Mouse (Mus musculus): ENCODE measurements at regions not wholly inside any gene's neighbourhood (a gene's known extent, or its start where the extent isn't known, plus 50 kb on each side); places are given as distances from the start of the nearest gene placed in this dataset.

DNA sequence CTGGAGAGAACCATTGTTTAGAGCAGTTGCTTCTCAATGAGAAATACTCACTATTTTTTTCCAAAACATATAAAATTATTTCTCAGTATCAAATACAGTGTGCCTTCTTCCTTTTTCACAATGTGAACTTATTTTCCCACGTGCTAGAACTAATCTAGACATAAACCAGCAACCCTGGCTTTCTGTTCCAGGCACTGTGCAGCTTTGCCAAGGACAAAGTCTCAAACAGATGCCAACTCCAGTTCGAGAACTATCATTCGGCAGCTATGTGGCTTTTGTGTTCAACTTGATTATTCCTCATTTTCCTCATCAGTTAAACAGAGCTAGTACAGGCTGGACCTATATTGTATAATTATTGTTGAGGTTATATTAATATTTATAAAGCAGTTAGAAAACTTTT lies 116.2 kb downstream of the Rpl36a-ps1 start:
- Histone ChIP-seq H3K27ac (replicated peaks) (no peak overlapping the region), H3K27me3 (ENCODE audit: low read depth, poor library complexity, severe bottlenecking) (no peaks in the 10 kb centered on the region), H3K9me3 (replicated peaks) (no peaks in the 10 kb centered on the region), H3K4me3 (no peak overlapping the region), H3K4me1 (no peaks in the 10 kb centered on the region), H3K36me3 (no peaks in the 10 kb centered on the region)
- 87% methylated on average over 3 of the region's 3 CpGs for WGBS
- no peak for DNase-seq (ENCODE audit: low spot score)

DNA sequence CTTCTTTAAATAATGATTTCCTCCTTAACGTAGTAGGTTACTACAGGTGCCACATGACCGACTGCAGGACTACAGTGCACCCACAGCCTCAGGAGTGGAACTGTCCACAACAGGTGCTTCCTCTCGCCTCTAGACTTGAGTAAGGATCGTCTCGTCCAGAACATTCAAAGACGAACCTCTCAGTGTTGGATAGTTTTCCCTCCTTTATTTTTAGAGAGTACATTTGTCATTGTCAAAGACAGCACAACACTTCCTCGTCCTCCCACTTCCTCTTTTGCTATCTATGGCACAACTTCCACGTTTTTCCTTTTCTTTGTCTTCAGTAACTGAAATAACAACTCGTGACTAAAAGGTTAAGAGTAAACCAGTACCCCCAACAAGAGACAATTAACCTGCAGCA lies 120.7 kb downstream of the Rpl36a-ps1 start:
- H3K27me3 ChIP-seq (ENCODE audit: low read depth, poor library complexity, severe bottlenecking) = no peaks in the 10 kb centered on the region
- WGBS = 91% methylated on average over 9 of the region's 9 CpGs
- H3K9me3 ChIP-seq (replicated peaks) = no peaks in the 10 kb centered on the region
- H3K27ac ChIP-seq (replicated peaks) = no peak overlapping the region
- no peaks in the 10 kb centered on the region for H3K36me3 ChIP-seq
- no peak overlapping the region for H3K4me3 ChIP-seq
- DNase-seq (ENCODE audit: low spot score) = no peak
- H3K4me1 ChIP-seq = no peaks in the 10 kb centered on the region

DNA sequence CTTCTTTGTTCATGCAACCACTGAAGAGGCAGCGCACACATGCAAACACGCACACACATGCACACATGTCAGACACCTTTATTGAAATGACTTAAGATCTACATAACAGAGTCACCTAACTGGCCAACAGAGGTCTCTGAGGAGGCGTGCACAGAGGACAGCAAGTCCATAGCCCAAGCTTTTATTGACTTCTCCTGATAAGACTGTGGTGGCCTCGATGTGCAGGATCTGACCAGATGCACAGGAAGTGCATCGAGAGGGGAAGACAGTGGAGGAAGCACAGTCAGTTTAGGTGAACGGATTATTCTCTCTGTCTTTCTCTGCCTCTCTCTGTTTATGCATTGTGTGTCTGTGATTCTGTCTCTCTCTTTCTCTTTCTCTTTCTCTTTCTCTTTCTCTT lies 124.2 kb downstream of the Rpl36a-ps1 start:
- 94% methylated on average over 6 of the region's 6 CpGs for WGBS
- H3K27me3 ChIP-seq (ENCODE audit: low read depth, poor library complexity, severe bottlenecking) = no peaks in the 10 kb centered on the region
- H3K4me3 ChIP-seq = no peak overlapping the region
- no peaks in the 10 kb centered on the region for H3K36me3 ChIP-seq
- no peak overlapping the region for H3K27ac ChIP-seq (replicated peaks)
- no peaks in the 10 kb centered on the region for H3K4me1 ChIP-seq
- DNase-seq (ENCODE audit: low spot score) = no peak
- no peaks in the 10 kb centered on the region for H3K9me3 ChIP-seq (replicated peaks)

GRCm38 (mm10) chr14:98866880-98867279 lies 127.2 kb downstream of the Rpl36a-ps1 start:
- Histone ChIP-seq H3K9me3 (replicated peaks) (no peaks in the 10 kb centered on the region), H3K4me3 (no peak overlapping the region), H3K4me1 (peaks cover 5% of the 10 kb centered on the region; the same call in 1 of the 2 replicates), H3K36me3 (no peaks in the 10 kb centered on the region), H3K27ac (replicated peaks) (no peak overlapping the region), H3K27me3 (ENCODE audit: low read depth, poor library complexity, severe bottlenecking) (no peaks in the 10 kb centered on the region)
- DNase-seq (ENCODE audit: low spot score) = no peak

GRCm38 (mm10) chr14:98864001-98864400 lies 130.1 kb downstream of the Rpl36a-ps1 start:
- Histone ChIP-seq H3K4me3 (no peak overlapping the region), H3K27me3 (ENCODE audit: low read depth, poor library complexity, severe bottlenecking) (no peaks in the 10 kb centered on the region)
- WGBS = 93% methylated on average over 6 of the region's 6 CpGs

DNA sequence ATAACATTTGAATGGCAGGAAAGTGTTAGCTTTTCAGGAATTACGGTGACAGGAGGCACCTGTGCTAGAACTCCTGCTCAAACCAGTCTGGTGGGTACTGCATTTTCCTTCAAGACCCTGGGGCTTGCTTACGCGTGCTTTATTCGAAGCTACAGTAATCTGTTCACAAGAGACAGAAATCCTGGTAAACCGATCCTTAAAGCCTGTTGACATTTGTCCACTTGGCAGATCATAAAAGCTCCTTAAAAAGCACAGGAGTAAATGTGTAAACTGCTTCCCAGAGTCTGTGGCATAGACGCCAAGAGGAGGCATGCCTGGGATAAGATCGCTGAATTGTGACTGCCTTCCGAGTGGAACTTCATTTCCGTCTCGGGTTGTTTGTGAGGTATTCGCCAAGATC lies 130.5 kb downstream of the Rpl36a-ps1 start:
- Histone ChIP-seq H3K9me3 (replicated peaks) (no peaks in the 10 kb centered on the region), H3K4me3 (no peak overlapping the region), H3K27me3 (ENCODE audit: low read depth, poor library complexity, severe bottlenecking) (no peaks in the 10 kb centered on the region), H3K36me3 (no peaks in the 10 kb centered on the region), H3K4me1 (peaks cover 6% of the 10 kb centered on the region; the same call in 1 of the 2 replicates), H3K27ac (replicated peaks) (no peak overlapping the region)
- 89% methylated on average over 11 of the region's 11 CpGs for WGBS
- DNase-seq (ENCODE audit: low spot score) = no peak

More at GRCm38 (mm10) chr14:98864001-98864400, 130.1 kb downstream of the Rpl36a-ps1 start:
- Histone ChIP-seq H3K4me1 (peaks cover 6% of the 10 kb centered on the region; the same call in 1 of the 2 replicates), H3K9me3 (replicated peaks) (no peaks in the 10 kb centered on the region), H3K27ac (replicated peaks) (no peak overlapping the region), H3K36me3 (no peaks in the 10 kb centered on the region)
- DNase-seq (ENCODE audit: low spot score) = no peak

DNA sequence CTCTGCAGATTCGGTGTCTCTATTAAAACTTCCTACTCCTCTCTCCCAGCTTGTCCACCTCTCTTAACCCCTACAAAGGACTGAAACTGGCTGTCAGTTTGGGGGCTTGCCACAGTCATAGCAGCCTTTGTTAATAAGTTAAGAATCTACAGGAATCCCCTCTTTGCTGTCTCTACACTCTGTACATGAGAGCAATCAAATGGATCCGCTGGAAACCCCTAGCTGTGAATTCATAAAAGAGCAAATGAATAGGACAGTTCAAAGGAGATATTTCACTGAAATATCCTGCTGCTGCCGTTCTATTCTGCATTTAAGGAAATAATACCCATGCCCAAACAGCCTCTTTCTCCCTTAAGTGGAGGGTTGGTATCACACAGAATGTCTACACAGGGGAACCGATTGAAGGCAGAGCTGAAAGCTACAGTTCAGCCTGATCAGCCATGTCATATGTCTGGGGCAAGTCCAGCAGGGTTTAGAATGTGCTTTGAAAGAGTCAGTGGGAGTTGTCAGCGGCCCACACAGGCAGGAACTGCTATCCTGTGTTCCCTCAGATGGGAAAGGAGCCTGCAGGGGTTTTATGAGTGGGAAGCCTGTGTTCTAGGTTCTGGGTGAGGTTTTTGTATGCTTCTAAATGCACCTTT lies 131.9 kb downstream of the Rpl36a-ps1 start:
- no peaks in the 10 kb centered on the region for H3K9me3 ChIP-seq (replicated peaks)
- WGBS = 63% methylated on average over 5 of the region's 5 CpGs
- H3K4me1 ChIP-seq = peaks cover 6% of the 10 kb centered on the region; the same call in 1 of the 2 replicates
- H3K27me3 ChIP-seq (ENCODE audit: low read depth, poor library complexity, severe bottlenecking) = no peaks in the 10 kb centered on the region
- no peak overlapping the region for H3K27ac ChIP-seq (replicated peaks)
- no peak overlapping the region for H3K4me3 ChIP-seq
- no peak for DNase-seq (ENCODE audit: low spot score)
- no peaks in the 10 kb centered on the region for H3K36me3 ChIP-seq

- H3K4me1 ChIP-seq = peaks cover 6% of the 10 kb centered on the region; the same call in 1 of the 2 replicates
- H3K4me3 ChIP-seq = no peak overlapping the region
- no peaks in the 10 kb centered on the region for H3K9me3 ChIP-seq (replicated peaks)
- H3K27ac ChIP-seq (replicated peaks) = no peak overlapping the region
- 84% methylated on average over 7 of the region's 7 CpGs for WGBS
- no peaks in the 10 kb centered on the region for H3K36me3 ChIP-seq
- DNase-seq (ENCODE audit: low spot score) = no peak
- H3K27me3 ChIP-seq (ENCODE audit: low read depth, poor library complexity, severe bottlenecking) = no peaks in the 10 kb centered on the region
Observed at GRCm38 (mm10) chr14:98858801-98859200, 135.3 kb downstream of the Rpl36a-ps1 start.

DNA sequence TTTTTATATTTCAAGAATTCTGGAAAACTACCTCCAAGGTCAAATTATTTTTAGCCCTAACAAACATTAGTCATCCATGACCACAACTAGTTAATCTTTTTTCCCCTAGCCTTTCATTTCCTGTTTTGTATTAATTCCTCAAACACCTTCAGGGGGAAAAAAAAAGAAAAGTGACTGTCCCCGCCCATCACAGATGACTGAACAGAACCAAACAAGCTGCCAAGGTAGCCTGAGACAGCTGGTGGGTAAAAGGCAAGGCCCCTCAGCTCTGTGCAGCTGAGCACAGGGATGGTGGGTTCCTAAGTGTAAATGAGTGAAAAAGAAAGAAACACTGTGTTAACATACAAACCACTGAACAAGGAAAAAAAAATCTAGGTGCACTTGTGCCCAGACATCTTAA lies 145.6 kb downstream of the Rpl36a-ps1 start:
- no peaks in the 10 kb centered on the region; the same call in 1 of the 2 replicates for H3K4me1 ChIP-seq
- H3K4me3 ChIP-seq = no peak overlapping the region
- no peaks in the 10 kb centered on the region for H3K9me3 ChIP-seq (replicated peaks)
- H3K27me3 ChIP-seq (ENCODE audit: low read depth, poor library complexity, severe bottlenecking) = no peaks in the 10 kb centered on the region
- 73% methylated on average over 1 of the region's 1 CpGs for WGBS
- H3K36me3 ChIP-seq = no peaks in the 10 kb centered on the region
- no peak for DNase-seq (ENCODE audit: low spot score)
- no peak overlapping the region for H3K27ac ChIP-seq (replicated peaks)

DNA sequence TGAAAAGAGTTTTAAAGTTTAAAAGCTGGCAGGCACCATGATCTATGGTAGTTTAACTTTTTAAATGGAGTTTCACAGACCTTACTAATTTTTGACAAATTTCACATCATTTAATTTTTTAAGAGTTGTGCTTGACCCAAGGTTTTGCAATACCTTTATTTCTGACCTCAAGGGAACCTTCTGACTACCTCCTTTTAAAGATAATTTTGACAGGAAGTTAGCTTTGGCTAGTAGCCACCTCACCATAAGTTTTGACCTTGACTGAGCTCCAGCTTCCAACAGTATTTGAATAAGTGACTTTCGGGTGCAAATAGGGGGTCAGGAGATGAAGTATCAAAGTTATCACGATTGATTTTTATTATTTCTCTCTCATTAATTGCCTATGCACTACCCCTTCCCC lies 149.9 kb downstream of the Rpl36a-ps1 start:
- H3K4me1 ChIP-seq = no peaks in the 10 kb centered on the region
- H3K4me3 ChIP-seq = no peak overlapping the region
- H3K36me3 ChIP-seq = no peaks in the 10 kb centered on the region
- no peaks in the 10 kb centered on the region for H3K27me3 ChIP-seq (ENCODE audit: low read depth, poor library complexity, severe bottlenecking)
- no peak for DNase-seq (ENCODE audit: low spot score)
- H3K9me3 ChIP-seq (replicated peaks) = no peaks in the 10 kb centered on the region
- 85% methylated on average over 2 of the region's 2 CpGs for WGBS
- no peak overlapping the region for H3K27ac ChIP-seq (replicated peaks)

- Histone ChIP-seq H3K4me1 (no peaks in the 10 kb centered on the region), H3K27me3 (ENCODE audit: low read depth, poor library complexity, severe bottlenecking) (no peaks in the 10 kb centered on the region), H3K4me3 (no peak overlapping the region), H3K36me3 (no peaks in the 10 kb centered on the region), H3K9me3 (replicated peaks) (no peaks in the 10 kb centered on the region), H3K27ac (replicated peaks) (no peak overlapping the region)
- 92% methylated on average over 5 of the region's 5 CpGs for WGBS
- DNase-seq (ENCODE audit: low spot score) = no peak
Observed at GRCm38 (mm10) chr14:98834316-98834715, 159.8 kb downstream of the Rpl36a-ps1 start.

GRCm38 (mm10) chr14:98833230-98833999 lies 160.7 kb downstream of the Rpl36a-ps1 start:
- 91% methylated on average over 13 of the region's 13 CpGs for WGBS
- no peak for DNase-seq (ENCODE audit: low spot score)
- H3K4me1 ChIP-seq = no peaks in the 10 kb centered on the region
- no peaks in the 10 kb centered on the region for H3K9me3 ChIP-seq (replicated peaks)
- H3K36me3 ChIP-seq = no peaks in the 10 kb centered on the region
- no peaks in the 10 kb centered on the region for H3K27me3 ChIP-seq (ENCODE audit: low read depth, poor library complexity, severe bottlenecking)
- no peak overlapping the region for H3K27ac ChIP-seq (replicated peaks)
- H3K4me3 ChIP-seq = no peak overlapping the region

DNA sequence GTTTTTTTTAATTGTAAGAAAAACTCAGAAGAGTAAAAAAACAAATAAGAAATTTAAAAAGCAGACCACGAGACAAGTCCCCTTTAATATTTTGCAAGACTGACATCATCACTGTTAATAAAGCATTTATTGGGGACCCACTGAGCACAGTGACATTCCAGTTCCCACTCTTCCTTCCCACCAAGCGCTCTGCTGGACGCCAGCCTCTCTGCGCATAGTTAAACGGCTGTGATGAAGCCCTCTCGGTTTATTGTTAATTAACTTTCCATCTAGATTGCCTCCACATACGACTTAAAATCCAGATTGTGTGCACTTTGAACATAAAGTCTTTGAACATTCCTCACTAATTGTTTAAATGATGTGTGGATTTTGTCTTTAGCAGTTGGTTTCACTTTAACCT lies 161.7 kb downstream of the Rpl36a-ps1 start:
- Histone ChIP-seq H3K4me3 (no peak overlapping the region), H3K4me1 (no peaks in the 10 kb centered on the region), H3K27ac (replicated peaks) (no peak overlapping the region), H3K9me3 (replicated peaks) (no peaks in the 10 kb centered on the region), H3K27me3 (ENCODE audit: low read depth, poor library complexity, severe bottlenecking) (no peaks in the 10 kb centered on the region), H3K36me3 (no peaks in the 10 kb centered on the region)
- DNase-seq (ENCODE audit: low spot score) = no peak
- WGBS = 71% methylated on average over 7 of the region's 7 CpGs
